Mouse (Mus musculus) heart, adult 8-10 months (tissue): ENCODE data around the gene Castor1. TPM values are rescaled to one million over a fixed set of nuclear protein-coding genes. Genes with fewer than 3 reads are reported as not detected.
A peak's percentile ranks its signal among the peaks of the same experiment; 100 is the strongest.

Source experiments
- DNase-seq: peaks from one replicate; pipeline ENCODE4 v3.0.0; 2022; ENCODE audit warnings: low spot score
- total RNA-seq, 4 experiments: library from RNA; stranded (reverse); gene quantifications; 2 replicates each; pipeline ENCODE4 v1.2.4; 2022

Castor1 gene
- total RNA-seq, 4 experiments from 2014 or later: 3.5 to 6.9 (median 4.8) TPM

- DNase-seq: no peak
Observed at GRCm38 (mm10) chr11:4261969-4262368, 43.9 kb downstream of the Castor1 start.

- DNase-seq: no peak
Observed at GRCm38 (mm10) chr11:4262847-4263246, 44.8 kb downstream of the Castor1 start.

- DNase-seq: no peak
Observed at GRCm38 (mm10) chr11:4263296-4263695, 45.3 kb downstream of the Castor1 start.

- DNase-seq: peak; percentile 51
Observed at GRCm38 (mm10) chr11:4264066-4264465, 46.0 kb downstream of the Castor1 start.

- DNase-seq: no peak
Observed at GRCm38 (mm10) chr11:4266271-4267201, 48.5 kb downstream of the Castor1 start.

GRCm38 (mm10) chr11:4267202-4267578, 49.2 kb downstream of the Castor1 start:
- no peak for DNase-seq

- no peak for DNase-seq
Observed at GRCm38 (mm10) chr11:4268500-4268899, 50.5 kb downstream of the Castor1 start.

GRCm38 (mm10) chr11:4270744-4271459, 52.9 kb downstream of the Castor1 start:
- DNase-seq: no peak

GRCm38 (mm10) chr11:4271544-4271943, 53.5 kb downstream of the Castor1 start:
- DNase-seq: no peak

Other genes starting within 250 kb of the Castor1 start
- gene 4930556J24Rik, start 241.4 kb upstream of the Castor1 start, total RNA-seq: not detected
- under 1 TPM in 1 of 4 experiments, not detected in 3; 0.27 TPM for gene Gal3st1, start 234.6 kb upstream of the Castor1 start, total RNA-seq
- under 1 TPM in 3 of 4 experiments, not detected in 1; 0.16 to 0.65 (median 0.20) TPM for gene Sec14l4, start 186.8 kb upstream of the Castor1 start, total RNA-seq
- gene Sec14l3, start 153.4 kb upstream of the Castor1 start, total RNA-seq: 1 to 10 TPM in 1 of 4 experiments, not detected in 3; 1.6 TPM
- 100 to 1,000 TPM; 128 to 167 (median 148) TPM for gene Mtfp1, start 122.8 kb upstream of the Castor1 start, total RNA-seq
- gene Sec14l2, start 94.8 kb upstream of the Castor1 start, total RNA-seq: under 1 TPM; 0.41 to 0.82 (median 0.60) TPM
- gene Rnf215, start 83.0 kb upstream of the Castor1 start, total RNA-seq: 10 to 100 TPM in 3 of 4 experiments, 1 to 10 TPM in 1; 10.0 to 14.2 (median 11.2) TPM
- 1 to 10 TPM; 3.0 to 4.2 (median 3.6) TPM for gene Ccdc157, start 57.9 kb upstream of the Castor1 start, total RNA-seq
- gene Sf3a1, start 57.9 kb upstream of the Castor1 start, total RNA-seq: 10 to 100 TPM; 25.8 to 34.5 (median 30.4) TPM
- gene Tbc1d10a, start 31.4 kb upstream of the Castor1 start, total RNA-seq: 1 to 10 TPM; 7.6 to 9.2 (median 8.2) TPM
- gene Osm, start 18.2 kb downstream of the Castor1 start, total RNA-seq: 1 to 10 TPM in 1 of 4 experiments, not detected in 3; 1.6 TPM
- 1 to 10 TPM in 1 of 4 experiments, under 1 TPM in 3; 0.19 to 1.3 (median 0.38) TPM for gene Lif, start 39.3 kb downstream of the Castor1 start, total RNA-seq
- not detected for gene Hormad2, start 222.9 kb downstream of the Castor1 start, total RNA-seq